ENCODE assay signal across 30 mouse cellular contexts in the genomic region with DNA sequence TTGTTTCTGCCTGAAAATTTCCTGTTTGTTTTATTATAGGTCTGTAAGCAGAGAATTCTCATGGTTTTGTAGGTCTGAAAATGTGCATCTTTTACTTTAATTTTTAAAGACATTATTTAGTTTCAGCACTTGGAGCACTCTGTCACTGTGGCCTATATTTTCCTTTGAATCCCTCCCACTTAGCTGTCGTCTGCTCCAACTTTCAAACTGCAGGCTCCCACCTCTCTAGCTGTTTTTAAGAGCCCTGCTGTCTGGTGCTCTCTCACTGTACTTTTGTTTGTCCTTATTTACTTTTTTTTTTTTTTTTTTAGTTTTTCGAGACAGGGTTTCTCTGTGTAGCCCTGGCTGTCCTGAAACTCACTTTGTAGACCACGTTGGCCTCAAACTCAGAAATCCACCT. TPM values are rescaled to one million over a fixed set of nuclear protein-coding genes. Genes with fewer than 3 reads are reported as not detected.
"Had no signal": no experiment of that assay in that cellular context is flagged by ENCODE, and none has a peak within 500 bp of the region (broad histone marks: within the 10 kb centered on the region; RNA-seq: fewer than 3 reads in every experiment).

No protein-coding gene starts in this region.

- H3K27ac ChIP-seq: layer of hippocampus, adult 2 months; left cerebral cortex, adult 2 months; limb, embryonic 12.5 days; limb, embryonic 15.5 days; liver, embryonic 12.5 days; liver, embryonic 15.5 days; lung, embryonic 15.5 days; midbrain, embryonic 10.5 days; midbrain, embryonic 13.5 days had no signal

- H3K27me3 ChIP-seq: limb, embryonic 12.5 days; limb, embryonic 15.5 days; liver, embryonic 12.5 days; liver, embryonic 15.5 days; lung, embryonic 15.5 days; megakaryocyte, embryonic 14.5 days; midbrain, embryonic 13.5 days had no signal

- H3K4me1 ChIP-seq: limb, embryonic 12.5 days; limb, embryonic 15.5 days; liver, embryonic 15.5 days; lung, embryonic 15.5 days; midbrain, embryonic 10.5 days; midbrain, embryonic 13.5 days had no signal

- H3K4me3 ChIP-seq: layer of hippocampus, adult 2 months; left cerebral cortex, adult 2 months; limb, embryonic 12.5 days; limb, embryonic 15.5 days; liver, embryonic 12.5 days; liver, embryonic 15.5 days; lung, embryonic 15.5 days; megakaryocyte, embryonic 14.5 days; midbrain, embryonic 10.5 days; midbrain, embryonic 13.5 days had no signal

- H3K9ac ChIP-seq: limb, embryonic 12.5 days; limb, embryonic 15.5 days; liver, embryonic 12.5 days; liver, embryonic 15.5 days; lung, embryonic 15.5 days; midbrain, embryonic 13.5 days had no signal

- DNase-seq: kidney, adult 18-20 months; kidney, adult 9 months; kidney, postnatal 14 days; layer of hippocampus, adult 9-11 months; left cerebral cortex, postnatal 4 days; lung, adult 18-20 months; lung, postnatal 10 days; lung, postnatal 36 days; thymus, adult 2 months; thymus, postnatal 14 days; thymus, postnatal 4 days had no signal

- H3K4me2 ChIP-seq: limb, embryonic 12.5 days; limb, embryonic 15.5 days; liver, embryonic 12.5 days; liver, embryonic 15.5 days; lung, embryonic 15.5 days; midbrain, embryonic 13.5 days had no signal

- H3K36me3 ChIP-seq: liver, embryonic 12.5 days; liver, embryonic 15.5 days had no signal

- ATAC-seq: inflammation-experienced regulatory T-cells, adult 6 months; liver, embryonic 12.5 days; midbrain, embryonic 13.5 days had no signal

- H3K9me3 ChIP-seq: limb, embryonic 12.5 days; limb, embryonic 15.5 days; liver, embryonic 12.5 days; liver, embryonic 15.5 days; lung, embryonic 15.5 days; megakaryocyte, embryonic 14.5 days; midbrain, embryonic 10.5 days; midbrain, embryonic 13.5 days had no signal

RNA-seq across cellular contexts. Expression of gene Gm11027, which starts 36.4 kb away (rescaled TPM):
- polyA plus RNA-seq: kidney, embryonic 16.5 days; large intestine, adult 2 months; limb, embryonic 12.5 days; limb, embryonic 15.5 days; liver, embryonic 12.5 days; liver, embryonic 15.5 days; lung, embryonic 15.5 days; midbrain, embryonic 10.5 days; midbrain, embryonic 13.5 days; midbrain, postnatal 0 days; neural tube, embryonic 11.5 days; neural tube, embryonic 14.5 days; small intestine, adult 2 months; spleen, adult 2 months; stomach, embryonic 16.5 days; thymus, adult 2 months had no signal
